Mouse (Mus musculus) frontal cortex, postnatal 14 days (tissue): Measurements from ENCODE around the gene Lefty2.
A peak's percentile ranks its signal among the peaks of the same experiment; 100 is the strongest.
"Not testable (repeated sequence)": the region's sequence is repeated elsewhere in the genome, so short reads cannot be mapped to it uniquely, and the experiment has no call there.

Source experiments
- DNase-seq, 2 experiments: peaks; one replicate each; pipeline ENCODE4 v3.0.0; 2022; ENCODE audit warnings: low spot score in 2 of 2

The Lefty2 gene

DNA sequence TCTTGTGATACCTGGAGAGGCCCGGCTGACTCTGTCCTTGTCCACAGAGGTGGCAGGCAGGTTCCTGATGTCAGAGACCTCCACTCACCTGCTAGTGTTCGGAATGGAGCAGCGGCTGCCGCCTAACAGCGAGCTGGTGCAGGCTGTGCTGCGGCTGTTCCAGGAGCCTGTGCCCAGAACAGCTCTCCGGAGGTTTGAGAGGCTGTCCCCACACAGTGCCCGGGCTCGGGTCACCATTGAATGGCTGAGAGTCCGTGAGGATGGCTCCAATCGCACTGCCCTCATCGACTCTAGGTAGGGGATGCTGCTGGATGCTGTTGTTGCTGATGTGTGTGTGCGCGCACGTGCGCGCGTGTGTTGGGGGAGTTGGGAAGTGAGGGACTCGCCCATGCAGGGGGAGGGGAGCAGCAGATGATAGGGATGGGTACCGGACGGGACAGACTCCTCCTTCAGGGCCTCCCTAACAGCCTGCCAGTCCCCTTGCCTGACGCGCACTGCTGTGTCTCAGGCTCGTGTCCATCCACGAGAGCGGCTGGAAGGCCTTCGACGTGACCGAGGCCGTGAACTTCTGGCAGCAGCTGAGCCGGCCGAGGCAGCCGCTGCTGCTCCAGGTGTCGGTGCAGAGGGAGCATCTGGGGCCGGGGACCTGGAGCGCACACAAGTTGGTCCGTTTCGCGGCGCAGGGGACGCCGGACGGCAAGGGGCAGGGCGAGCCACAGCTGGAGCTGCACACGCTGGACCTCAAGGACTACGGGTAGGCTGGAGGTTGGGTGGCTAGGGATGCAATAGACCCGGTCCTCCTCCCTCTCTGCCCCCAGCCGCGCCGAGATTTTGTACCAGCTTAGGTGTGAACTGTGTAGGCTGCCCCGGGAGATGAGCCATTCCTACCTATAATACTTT, 1.4 kb downstream of the Lefty2 start:
- not testable (repeated sequence) for DNase-seq

DNA sequence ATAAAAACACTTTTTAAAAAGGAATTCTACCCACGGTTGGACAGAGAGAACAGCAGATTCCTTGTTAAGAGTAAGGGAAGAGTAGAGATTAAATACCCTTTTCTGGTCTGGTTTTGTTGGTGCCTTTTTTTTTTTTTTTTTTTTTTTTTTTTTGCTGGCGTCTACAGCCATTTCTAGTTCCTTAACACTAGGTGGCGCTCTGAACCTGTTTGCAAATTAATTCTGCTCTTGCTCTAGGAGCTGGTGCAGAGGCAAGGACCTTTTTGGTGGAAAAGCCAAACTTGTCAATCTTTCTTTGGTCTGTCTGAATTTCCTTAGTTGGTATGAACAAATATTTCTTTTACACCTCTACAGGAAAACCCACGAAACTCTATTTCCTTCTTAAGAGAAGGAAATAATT, 8.2 kb downstream of the Lefty2 start:
- DNase-seq, result no peak

DNA sequence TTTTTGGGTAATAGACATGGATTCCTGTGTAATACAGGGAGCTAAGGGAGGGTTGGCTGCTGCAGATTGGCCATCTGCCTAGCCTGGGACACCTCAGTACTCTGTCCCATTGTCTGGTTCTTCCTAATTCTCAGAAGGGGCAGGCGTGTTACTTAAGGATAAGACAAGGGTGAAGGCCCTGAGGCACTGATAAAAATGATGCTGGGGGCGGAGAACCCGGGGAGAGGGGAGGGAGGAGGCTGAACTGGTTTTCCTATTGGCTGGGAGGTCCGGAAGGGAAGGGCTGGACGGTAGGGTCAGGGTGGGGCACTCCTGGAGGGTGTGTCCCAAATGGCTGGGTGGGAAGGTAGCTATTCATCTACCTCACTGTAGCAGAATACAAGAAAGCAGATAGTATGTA, 10.0 kb downstream of the Lefty2 start:
- no peak for DNase-seq

DNA sequence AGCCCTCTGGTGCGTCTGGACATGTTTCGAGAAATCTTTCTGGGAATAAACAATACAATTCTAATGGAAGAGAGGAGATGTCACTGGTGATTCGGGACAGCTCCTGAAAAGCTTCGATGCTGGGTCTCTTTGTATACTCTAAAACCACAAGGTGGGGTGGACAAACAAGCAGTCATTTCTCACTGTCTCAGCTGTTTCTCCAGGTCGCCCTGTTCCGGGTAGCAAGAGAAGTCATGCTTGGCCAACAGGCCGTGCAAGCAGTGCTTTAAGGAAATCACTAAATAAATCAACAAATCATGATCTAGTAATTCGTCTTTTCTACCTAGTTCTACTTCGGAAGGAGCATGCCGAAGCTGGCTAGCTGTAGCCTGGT, 10.7 kb downstream of the Lefty2 start:
- no peak for DNase-seq

DNA sequence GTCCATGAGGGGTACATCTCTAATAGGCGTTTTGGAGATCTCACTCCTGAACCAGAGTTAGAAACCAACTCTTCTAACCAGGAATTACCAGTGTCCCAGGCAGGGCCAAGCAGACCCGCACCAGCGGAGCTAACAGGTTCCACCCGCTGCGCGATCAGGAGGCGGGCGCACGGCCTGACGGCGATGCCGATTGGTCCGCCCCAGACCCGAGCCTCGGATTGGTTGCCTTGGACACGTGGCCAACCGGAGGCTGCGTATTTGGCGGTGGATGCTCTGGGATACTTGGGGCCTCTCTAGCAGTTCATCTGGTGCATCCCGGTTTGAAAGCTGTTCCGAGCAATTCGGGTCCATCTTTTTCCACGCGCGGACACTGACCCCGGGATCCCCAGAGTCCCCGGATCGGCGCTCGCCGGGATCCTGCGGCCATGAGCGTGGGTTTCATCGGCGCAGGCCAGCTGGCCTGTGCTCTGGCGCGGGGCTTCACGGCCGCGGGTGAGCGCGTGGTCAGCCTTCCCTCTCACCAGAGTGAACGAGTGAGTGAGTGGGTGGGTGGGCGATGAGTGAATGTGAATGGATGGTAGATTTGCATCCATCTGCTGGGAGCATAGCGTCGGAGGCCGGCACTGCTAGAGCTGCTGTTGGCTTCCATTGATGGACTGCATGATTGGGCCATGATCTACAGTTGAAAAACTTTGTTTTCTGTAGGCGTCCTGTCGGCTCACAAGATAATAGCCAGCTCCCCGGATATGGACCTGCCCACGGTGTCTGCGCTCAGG, 11.3 kb downstream of the Lefty2 start, which contains the start of gene Pycr2:
Gene Pycr2, plus strand, starts transcription at position 255 of the 776 bp plus-strand sequence.
- peak; percentile 88 to 94 for DNase-seq

DNA sequence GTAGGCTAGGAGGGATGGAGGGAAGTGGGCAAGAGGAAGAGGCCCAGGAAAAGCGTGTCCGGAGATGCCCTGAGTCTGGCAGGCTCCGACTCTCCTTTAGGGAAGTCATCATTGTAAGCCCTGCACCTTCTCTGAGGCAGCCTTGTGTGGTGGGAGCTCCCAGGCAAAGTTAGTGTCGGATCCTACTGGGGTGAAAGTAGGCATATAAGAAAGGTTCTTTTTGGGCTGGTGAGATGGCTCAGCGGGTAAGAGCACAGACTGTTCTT, 11.8 kb downstream of the Lefty2 start:
- no peak for DNase-seq

DNA sequence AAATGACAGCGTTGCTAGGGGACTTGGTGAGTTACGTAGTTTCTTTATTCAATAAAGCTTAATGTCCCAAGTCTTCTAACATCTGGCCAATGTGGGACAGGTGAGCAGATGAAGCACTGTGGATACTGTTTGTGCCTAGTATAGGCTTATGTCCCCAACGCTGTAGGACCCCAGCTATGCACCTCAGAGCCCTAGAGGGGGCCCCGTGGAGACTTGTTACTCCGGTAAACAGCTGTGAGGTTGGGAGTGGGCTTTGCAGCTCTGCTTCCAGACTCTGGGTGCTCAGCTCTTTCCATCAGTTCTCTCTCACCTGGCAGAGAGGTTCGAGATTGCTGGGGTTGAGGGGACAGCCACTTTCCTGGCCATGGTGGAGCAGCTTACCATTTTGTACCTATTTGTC, 12.4 kb downstream of the Lefty2 start:
- DNase-seq, result no peak

DNA sequence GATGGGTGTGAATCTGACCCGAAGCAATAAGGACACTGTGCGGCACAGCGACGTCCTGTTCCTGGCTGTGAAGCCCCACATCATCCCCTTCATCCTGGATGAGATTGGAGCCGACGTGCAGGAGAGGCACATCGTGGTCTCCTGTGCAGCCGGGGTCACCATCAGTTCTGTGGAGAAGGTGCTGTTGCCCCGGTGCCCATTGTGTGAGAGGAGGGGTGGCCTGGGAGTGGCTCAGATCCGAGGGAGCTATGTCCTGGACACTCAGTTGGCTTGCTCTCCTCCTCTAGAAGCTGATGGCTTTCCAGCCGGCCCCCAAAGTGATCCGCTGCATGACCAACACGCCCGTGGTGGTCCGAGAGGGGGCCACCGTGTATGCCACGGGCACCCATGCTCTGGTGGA, 13.0 kb downstream of the Lefty2 start:
- DNase-seq, result no peak

DNA sequence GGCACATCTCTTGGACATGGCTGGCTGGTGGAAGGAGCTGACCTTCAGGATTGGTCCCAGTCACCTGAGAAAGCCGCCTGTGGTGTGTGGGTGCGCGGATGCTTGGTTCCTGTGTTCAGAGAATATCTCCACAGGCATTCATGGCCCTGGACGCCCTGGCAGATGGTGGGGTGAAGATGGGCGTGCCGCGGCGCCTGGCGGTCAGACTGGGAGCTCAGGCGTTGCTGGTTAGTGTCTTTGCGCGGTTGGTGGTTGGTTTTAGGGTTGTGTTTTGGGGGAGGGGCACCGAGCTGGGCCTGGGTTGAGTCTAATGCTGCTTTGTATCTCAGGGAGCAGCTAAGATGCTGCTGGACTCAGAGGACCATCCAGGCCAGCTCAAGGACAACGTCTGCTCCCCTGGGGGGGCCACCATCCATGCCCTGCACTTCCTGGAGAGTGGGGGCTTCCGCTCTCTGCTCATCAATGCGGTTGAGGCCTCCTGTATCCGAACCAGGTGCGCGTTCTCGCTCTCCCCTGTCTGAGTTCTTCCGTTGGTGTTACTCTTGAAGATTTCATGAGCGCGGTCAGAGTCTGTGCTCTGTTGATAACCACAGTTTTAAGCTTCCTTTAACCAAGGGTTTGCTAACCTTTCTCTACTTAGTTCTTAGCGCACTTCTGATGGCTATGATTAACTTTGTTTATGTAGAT, 13.7 kb downstream of the Lefty2 start:
- DNase-seq, result no peak

DNA sequence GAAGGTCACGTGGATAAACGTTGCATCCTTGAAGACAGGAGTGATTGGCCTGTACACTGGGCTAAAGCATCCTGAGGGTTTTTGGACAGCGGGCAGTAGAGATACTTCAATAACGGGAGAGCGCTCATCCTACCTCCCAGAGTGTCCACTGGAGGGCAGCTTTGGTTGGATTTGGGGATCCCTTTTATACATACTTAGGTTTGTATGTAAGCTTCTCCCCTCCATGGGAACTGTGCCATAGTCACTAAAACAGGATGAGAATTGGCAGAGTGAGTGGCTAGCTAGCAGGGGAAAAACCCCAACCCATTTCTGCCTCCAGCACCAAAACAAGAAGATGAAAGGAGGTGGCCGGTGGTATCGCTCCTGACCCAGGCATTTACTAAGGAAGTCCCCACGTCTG, 18.2 kb downstream of the Lefty2 start:
- no peak for DNase-seq

DNA sequence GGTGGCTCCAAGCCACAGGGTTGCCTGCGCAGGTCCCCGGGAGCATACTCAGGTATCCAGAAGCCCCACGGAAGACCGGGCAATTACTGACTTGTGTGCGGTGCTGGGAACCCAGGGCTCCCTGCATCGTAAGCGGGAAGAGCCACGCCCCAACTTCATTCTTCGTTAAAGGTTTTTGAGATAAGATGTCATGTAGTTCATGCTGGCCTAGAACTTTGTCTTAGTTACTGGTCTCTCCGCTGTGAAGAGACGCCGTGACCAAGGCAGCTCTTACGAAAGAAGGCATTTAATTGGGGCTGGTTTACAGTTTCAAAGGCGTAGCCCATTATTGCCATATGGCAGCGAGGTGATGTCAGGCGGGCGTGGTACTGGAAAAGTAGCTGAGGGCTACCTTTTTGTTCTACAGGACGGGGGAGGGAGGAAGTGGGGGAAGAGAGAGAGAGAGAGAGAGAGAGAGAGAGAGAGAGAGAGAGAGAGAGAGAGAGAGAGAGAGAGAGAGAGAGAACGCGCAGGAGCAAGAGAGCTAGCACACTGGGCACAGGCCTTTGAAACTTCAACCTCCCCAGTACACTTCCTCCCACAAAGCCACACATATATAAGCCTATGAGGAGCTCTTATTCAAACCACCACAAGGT, 18.9 kb downstream of the Lefty2 start:
- no peak for DNase-seq

DNA sequence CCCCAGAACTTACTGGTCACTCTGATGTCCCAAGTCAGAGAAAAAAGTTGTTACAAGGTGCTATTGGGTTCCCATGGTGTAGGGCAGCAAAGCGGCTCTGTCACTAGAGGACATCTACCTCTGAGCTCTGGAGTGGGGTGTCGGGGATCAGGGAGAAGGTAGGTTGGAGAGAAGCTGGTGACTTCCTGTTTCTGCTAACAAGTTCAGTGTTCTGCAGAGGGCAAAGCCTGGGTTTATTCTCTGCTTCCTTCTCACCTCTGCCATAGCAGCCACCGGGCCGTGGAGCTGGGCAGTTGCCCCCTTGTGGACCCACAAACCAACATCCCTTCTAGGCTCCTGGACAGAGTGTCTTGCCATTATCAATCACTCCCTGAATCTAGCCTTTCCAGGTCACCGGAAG, 19.9 kb downstream of the Lefty2 start:
- no peak for DNase-seq

DNA sequence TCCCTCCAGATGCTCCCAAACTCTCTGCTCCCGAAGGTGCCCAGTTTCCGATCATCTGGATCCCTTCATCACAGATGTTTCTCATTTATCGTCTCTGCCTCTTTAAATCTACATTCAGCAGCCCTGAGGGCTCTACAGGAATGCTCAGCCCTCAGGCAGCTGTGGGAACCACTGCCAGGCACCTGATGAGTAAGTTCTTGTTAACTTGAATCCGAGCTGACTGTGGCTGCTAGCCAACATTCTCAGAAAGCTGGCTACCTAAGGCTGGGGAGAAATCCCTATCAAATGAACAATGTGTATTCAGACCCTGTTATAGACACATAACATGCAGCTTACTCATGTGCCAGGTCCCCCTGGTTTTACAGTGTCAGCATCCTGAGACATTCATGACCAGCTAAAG, 20.9 kb downstream of the Lefty2 start:
- no peak for DNase-seq

DNA sequence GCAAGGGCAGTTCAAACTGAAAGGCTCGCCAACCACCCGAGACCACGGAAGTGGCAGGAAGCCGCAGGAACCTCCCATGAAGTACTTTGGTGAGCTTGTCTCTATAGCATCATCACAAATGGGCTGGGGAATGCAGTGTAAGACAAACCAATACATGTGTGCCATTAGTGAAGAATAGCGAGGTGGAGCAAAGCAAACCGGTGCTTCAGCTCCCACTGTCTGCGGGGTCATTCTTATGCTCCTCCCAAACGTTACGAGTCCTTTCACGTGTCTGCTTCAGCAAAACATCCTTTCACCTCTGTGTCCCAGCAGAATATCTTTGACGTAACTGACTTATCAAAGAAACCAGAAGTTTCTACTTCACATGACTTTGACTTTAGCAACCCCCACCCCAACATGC, 23.5 kb downstream of the Lefty2 start:
- DNase-seq, result no peak

DNA sequence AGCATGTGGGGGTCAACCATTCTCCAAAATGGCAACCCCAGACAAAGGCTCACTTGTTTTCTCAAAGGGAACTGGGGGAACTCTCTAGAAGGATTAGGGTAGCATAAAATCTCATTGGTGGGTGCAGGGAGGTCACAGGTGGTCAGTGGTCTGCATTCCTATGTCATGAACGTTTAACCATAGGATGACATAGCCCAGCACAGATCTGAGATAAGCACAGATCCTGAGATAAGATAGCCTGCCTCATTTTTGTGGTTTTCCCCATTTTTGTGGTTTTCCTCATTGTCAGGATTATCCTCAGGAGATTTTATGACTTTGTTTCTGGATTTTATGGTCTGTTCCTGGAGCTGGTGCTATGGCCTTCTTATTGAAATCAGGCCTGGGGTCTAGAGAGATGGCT, 24.1 kb downstream of the Lefty2 start:
- DNase-seq, result no peak

DNA sequence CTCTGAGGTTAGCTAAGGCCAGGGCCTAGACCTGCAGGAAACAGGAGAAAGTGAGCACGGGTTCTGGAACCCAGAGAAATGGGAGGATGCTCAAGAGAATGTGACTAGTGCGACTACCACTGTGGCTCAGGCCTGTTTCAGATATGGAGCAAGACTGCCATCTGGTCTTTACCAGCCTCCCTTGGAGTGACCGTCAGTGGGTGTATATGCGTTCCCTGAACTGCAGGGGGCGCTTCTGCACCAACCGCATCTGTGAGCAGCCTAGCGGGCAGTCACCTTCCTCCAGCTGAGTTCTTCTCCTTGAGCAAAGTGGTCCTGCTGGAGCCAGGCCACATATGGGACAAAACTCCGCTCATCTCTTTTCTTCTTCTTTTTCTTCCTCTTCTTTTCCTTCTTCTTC, 26.8 kb downstream of the Lefty2 start:
- no peak for DNase-seq

DNA sequence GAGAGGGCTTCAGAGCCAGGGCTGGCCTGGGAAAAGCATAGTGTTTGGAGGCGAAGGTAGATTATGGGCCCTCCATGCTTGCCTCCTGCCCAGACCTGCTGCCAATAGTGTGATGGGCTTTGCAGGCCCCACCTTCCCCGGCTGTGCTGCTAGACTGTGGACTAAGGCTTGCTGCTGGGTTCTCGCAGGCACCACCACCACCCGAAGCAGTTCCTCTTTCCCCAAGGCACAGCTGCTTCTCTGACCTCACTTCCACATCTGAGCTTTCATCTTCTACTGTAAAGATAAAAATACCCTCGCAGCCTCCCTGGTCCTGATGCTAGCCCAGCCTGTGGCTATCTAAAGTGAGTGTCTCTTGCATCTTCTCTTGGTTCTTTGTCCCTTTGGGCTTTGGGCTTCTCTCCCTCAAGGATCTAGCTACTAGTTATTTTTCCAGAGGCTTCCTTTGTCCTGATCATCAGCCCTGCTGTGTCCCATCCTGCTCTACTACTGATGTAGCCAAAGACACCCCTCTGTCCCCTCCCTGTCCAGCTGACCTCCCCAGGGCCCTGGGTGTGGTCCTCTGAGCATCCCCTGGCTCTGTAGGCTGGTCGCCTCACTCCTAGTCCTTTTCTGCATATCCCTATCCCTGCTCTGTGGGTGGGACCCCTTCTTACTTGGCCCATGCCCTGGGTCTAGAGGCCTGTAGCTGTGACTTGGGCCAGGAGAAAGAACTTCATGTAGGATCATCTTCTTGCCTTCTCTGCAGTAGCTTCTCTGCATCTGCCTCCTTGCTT, 29.6 kb downstream of the Lefty2 start:
- no peak for DNase-seq

DNA sequence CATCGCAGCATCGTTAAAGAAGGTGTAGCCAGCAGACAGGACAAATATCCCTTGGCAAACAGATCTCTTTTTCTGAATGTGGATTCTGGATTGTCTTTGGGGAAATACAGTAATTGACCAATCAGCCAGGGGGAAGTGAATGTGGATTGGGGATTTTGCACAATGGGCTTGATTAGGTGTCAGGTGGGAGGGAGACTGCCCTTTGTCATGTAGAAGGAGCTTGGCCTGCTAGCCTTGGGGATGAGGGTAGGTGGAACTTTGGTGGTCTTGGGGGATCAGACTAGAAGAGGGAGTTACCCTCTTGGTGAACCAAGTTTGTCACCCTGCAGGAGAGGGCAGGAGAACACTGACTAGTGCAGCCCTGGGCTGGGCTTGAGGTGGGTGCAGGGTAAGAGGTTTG, 31.8 kb downstream of the Lefty2 start:
- DNase-seq, result no peak

DNA sequence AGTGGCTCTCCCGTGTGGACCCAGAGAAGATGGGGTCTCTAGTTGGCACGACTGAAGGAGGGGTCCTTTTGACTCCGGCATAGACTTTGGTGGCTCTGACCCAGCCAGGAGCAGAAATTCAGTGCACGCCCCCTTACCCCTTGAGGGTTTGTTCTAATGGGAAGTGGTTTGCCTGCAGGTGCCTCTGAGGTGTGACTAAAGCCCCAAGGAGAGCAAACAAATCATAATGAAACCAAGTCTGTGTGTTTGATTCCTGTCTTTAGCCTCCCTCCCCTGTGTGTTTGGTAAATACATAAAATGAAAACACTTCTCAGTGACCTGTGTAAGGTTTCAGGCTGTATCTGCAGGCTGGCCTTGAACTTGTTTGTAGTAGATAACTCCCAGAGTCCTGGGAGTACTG, 33.4 kb downstream of the Lefty2 start:
- no peak for DNase-seq

DNA sequence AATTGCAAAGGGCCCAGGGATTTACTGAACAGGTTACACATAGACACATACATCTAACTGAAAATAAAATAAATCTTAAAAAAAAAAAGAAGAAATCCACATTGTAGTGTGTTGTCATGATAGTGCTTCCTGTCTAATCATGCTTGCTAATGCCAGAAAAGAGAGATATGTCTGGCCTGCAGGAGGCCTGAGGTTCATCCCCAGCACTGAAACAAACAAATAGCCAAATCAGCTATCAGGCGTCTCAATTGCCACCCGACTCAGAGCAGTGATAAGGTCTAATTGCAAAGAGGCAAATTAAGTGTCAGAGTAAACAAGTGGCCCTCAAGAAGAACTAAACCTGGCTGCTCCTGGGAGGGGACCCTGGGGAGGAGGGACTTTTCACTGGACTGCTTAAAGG, 36.7 kb downstream of the Lefty2 start:
- no peak for DNase-seq

DNA sequence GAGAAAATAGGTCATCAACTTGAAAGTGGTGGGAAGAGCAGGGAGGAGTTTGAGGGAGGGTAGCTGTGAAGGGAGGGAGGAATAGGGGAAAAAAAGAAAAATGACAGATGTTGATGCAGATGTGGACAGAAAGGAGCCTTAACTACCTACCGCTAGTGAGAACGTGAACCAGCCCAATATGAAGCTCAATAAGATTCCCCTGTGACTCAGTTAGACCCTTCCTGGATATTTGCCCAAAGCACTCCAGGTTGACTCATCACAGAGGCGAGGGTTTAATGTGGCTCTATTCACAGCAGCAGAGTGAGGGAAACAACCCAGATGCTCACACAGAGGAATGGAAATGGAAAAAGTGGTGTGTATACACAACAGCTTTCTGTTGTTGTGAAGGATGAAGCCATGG, 38.2 kb downstream of the Lefty2 start:
- no peak for DNase-seq

DNA sequence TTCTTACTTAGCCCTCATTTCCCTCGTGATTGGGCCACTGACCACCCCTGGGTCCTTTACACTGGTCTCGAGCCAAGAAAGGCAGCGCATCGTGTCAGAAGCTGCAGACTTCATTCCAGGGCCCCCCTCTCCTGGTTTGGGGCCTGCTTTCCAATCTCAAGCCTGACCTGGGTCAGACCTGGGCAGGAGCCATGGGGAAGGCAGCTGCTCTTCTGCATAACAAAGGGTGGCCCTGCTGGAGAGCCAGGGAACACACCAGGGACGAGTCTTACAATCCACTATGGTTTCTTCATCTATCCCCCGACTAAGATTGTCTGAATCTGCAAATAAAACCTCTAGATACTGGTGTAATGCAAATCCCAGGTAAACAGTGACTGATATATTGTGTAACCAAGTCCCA, 40.8 kb downstream of the Lefty2 start:
- no peak for DNase-seq
